ENCODE assay signal across 17 mouse cellular contexts in genomic region chr9:77757331-77757730, GRCm38 (mm10). TPM values are rescaled to one million over a fixed set of nuclear protein-coding genes. Genes with fewer than 3 reads are reported as not detected.
A peak's percentile ranks its signal among the peaks of the same experiment; 100 is the strongest.
DNase-seq lines count a peak whose midpoint lies in the region; ATAC-seq lines count a peak whose summit lies in the region.
"Had no signal": no experiment of that assay in that cellular context is flagged by ENCODE, and none has a peak within 500 bp of the region (broad histone marks: within the 10 kb centered on the region; RNA-seq: fewer than 3 reads in every experiment).

No protein-coding gene starts in this region.

- peak; percentile 32 for DNase-seq in spleen, adult 12 weeks (ENCODE audit: low spot score)
- no peak for DNase-seq in spleen, adult 18-20 months
- peak; percentile 64 for DNase-seq in c-Kit-positive CD71-positive TER-119-positive erythroid progenitor cells, embryonic 14.5 days (ENCODE audit: low spot score)
- no peak for DNase-seq in liver, embryonic 11.5 days (ENCODE audit: low spot score)
- DNase-seq in layer of hippocampus, postnatal 10 days (ENCODE audit: low spot score in 2 of 2), result no peak
- DNase-seq: cerebellum, adult 11-12 months; cerebellum, postnatal 36 days; forebrain, postnatal 0 days; kidney, adult 8-10 months; kidney, postnatal 36 days; lung, postnatal 4 days; retina, postnatal 1 day; right cerebral cortex, postnatal 4 days had no signal

- WGBS in liver, embryonic 11.5 days, result 32% methylated on average over 1 of the region's 1 CpGs
- 68% methylated on average over 1 of the region's 1 CpGs for WGBS in midbrain, embryonic 13.5 days

- H3K4me2 ChIP-seq in liver, embryonic 11.5 days, result peak overlapping the region; percentile 64
- H3K4me2 ChIP-seq in midbrain, embryonic 13.5 days (replicated peaks), result no peak overlapping the region
- H3K4me2 ChIP-seq: heart, embryonic 15.5 days had no signal

- H3K4me3 ChIP-seq in liver, embryonic 11.5 days (ENCODE audit: low read depth, low read length), result peak overlapping the region; percentile 14
- H3K4me3 ChIP-seq in midbrain, embryonic 13.5 days (replicated peaks), result no peak overlapping the region
- H3K4me3 ChIP-seq: heart, embryonic 15.5 days had no signal

- H3K9me3 ChIP-seq in liver, embryonic 11.5 days (ENCODE audit: control insufficient read depth, low read length), result no peaks in the 10 kb centered on the region
- no peaks in the 10 kb centered on the region for H3K9me3 ChIP-seq in midbrain, embryonic 13.5 days
- H3K9me3 ChIP-seq: heart, embryonic 15.5 days had no signal

- H3K27me3 ChIP-seq in liver, embryonic 11.5 days (replicated peaks; ENCODE audit: control insufficient read depth, insufficient read depth, low read length), result no peaks in the 10 kb centered on the region
- 0 out of 2 replicates have a peak, but pooled peaks cover 6% of the 10 kb centered on the region for H3K27me3 ChIP-seq in midbrain, embryonic 13.5 days
- H3K27me3 ChIP-seq: heart, embryonic 15.5 days had no signal

- no peaks in the 10 kb centered on the region for H3K36me3 ChIP-seq in liver, embryonic 11.5 days (ENCODE audit: control insufficient read depth, insufficient read depth, low read length)
- peaks cover 3% of the 10 kb centered on the region; the same call in 1 of the 2 replicates for H3K36me3 ChIP-seq in midbrain, embryonic 13.5 days
- H3K36me3 ChIP-seq: heart, embryonic 15.5 days had no signal

- no peak overlapping the region for H3K9ac ChIP-seq in liver, embryonic 11.5 days (ENCODE audit: low read depth, low read length)
- no peak overlapping the region for H3K9ac ChIP-seq in midbrain, embryonic 13.5 days (replicated peaks)
- H3K9ac ChIP-seq: forebrain, postnatal 0 days; heart, embryonic 15.5 days had no signal

- H3K27ac ChIP-seq in liver, embryonic 11.5 days (ENCODE audit: low read depth, low read length), result peak overlapping the region; percentile 61; the same call in 1 of the 2 replicates
- no peak overlapping the region for H3K27ac ChIP-seq in midbrain, embryonic 13.5 days
- H3K27ac ChIP-seq: heart, embryonic 15.5 days had no signal

- peak; percentile 86 for ATAC-seq in liver, embryonic 11.5 days (replicated peaks; ENCODE audit: low FRiP score)
- peak; percentile 91 for ATAC-seq in megakaryocyte-erythroid progenitor cell, adult 5-6 weeks (replicated peaks; ENCODE audit: low FRiP score, low TSS enrichment, poor library complexity, severe bottlenecking)
- ATAC-seq in midbrain, embryonic 13.5 days, result no peak
- ATAC-seq: forebrain, postnatal 0 days; midbrain, embryonic 16.5 days had no signal

- H3K4me1 ChIP-seq in liver, embryonic 11.5 days (replicated peaks; ENCODE audit: control insufficient read depth, insufficient read depth, low read length), result peaks cover 9% of the 10 kb centered on the region; the same call in 1 of the 2 replicates
- peaks cover 16% of the 10 kb centered on the region for H3K4me1 ChIP-seq in midbrain, embryonic 13.5 days (replicated peaks)

RNA-seq across cellular contexts. Expression of gene Gclc, which starts 3.0 kb away (rescaled TPM):
- polyA plus RNA-seq in liver, embryonic 11.5 days (2014; fragmentation: Nextera tagmentation; extraction: Ambion mirVana), result 29.7 and 32.8 TPM in 2 replicates
- 73.3 and 88.4 TPM in 2 replicates for total RNA-seq in megakaryocyte-erythroid progenitor cell, adult 5-6 weeks (2014; fragmentation: Nextera tagmentation)
- total RNA-seq in megakaryocyte-erythroid progenitor cell, adult 5-6 weeks (2017), result 74.4 and 85.9 TPM in 2 replicates
- polyA plus RNA-seq in midbrain, embryonic 13.5 days (2015; fragmentation: Nextera tagmentation; extraction: Ambion mirVana), result 16.3 and 16.8 TPM in 2 replicates
- total RNA-seq in layer of hippocampus, postnatal 10 days (2021), result 10 to 100 TPM; 35.7 to 36.0 TPM

Comparison
In these comparisons a context has a peak if more than half of its experiments do, and no peak if none do; other contexts are left out.
1. DNase-seq: peak in spleen, adult 12 weeks (single experiment) and c-Kit-positive CD71-positive TER-119-positive erythroid progenitor cells, embryonic 14.5 days (single experiment); none in spleen, adult 18-20 months (0 of 2), liver, embryonic 11.5 days (single experiment) and layer of hippocampus, postnatal 10 days (0 of 2).